Mouse (Mus musculus): ENCODE results near the gene Enox1.

DNA sequence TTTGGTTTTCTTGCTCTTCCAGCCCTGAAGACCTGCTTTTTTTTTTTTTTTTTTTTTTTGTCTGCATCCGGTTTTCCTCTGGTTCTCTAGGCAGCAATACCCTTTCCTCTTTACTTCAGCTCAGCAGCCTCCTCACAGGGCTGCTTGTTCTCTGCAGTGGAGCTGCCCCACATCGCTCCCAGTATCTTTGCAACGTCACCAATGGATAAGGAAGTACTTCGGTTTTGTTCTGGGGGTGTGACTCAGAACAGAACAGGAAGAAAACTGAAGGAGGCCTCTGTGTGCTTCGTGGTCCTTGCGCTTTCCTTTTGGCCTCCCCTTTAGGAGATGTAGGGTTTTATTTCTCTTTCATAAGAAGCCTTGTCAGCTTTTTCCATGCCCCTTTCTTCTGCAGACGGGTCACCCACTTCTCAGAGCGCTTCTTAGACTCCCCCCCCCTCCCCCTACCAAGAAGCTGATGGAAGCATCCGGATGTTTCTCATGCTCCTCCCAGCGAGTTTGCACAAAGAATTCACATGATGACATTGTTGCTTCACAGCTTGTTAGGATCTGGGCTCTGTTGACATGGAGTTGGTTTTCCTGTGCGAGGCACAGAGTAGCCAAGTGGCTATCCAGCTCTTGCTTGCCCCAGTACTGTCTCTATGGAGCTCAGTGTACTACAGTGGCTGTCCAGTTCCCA, 187.2 kb downstream of the Enox1 start:
- TF ChIP-seq CTCF (IDR thresholded peaks at IDR 0.05; ENCODE audit: control insufficient read depth, insufficient read depth, low read length) (no peak), POLR2A (IDR thresholded peaks at IDR 0.05; ENCODE audit: borderline replicate concordance, control insufficient read depth, low read depth, low read length) (no peak)
